Mouse (Mus musculus) brain, embryonic 14.5 days (tissue): ENCODE results near the gene Gm17349.
"Not testable (repeated sequence)": the region's sequence is repeated elsewhere in the genome, so short reads cannot be mapped to it uniquely, and the experiment has no call there.

ENCODE experiments used
- CTCF ChIP-seq: fragments of 200-500 bp; IDR thresholded peaks from 2 replicates; pipeline ENCODE4 v1.5.1; 2012; ENCODE audit warnings: inconsistent platforms, mild to moderate bottlenecking, moderate library complexity, borderline replicate concordance; ENCODE audit not compliant: insufficient read depth, insufficient read length; ENCODE audit errors: extremely low read depth
- POLR2A ChIP-seq: fragments of 200-500 bp; IDR thresholded peaks from 2 replicates; pipeline ENCODE4 v1.6.1; 2012; ENCODE audit warnings: mild to moderate bottlenecking, inconsistent platforms, borderline replicate concordance; ENCODE audit not compliant: poor library complexity, insufficient read depth, insufficient read length, severe bottlenecking; ENCODE audit errors: extremely low read depth

DNA sequence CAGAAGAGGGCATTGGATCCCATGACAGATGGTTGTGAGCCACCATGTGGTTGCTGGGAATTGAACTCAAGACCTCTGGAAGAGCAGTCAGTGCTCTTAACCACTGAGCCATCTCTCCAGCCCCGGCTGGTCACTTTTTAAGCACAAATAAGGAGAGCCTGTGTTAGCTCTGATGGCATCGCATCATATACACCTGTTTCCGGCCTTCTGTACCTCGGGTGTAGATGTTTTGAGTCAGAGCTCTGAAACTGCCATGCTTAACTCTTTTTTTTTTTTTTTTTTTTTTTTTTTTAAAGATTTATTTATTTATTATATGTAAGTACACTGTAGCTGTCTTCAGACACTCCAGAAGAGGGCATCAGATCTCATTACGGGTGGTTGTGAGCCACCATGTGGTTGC, 21.7 kb upstream of the Gm17349 start:
- TF ChIP-seq CTCF, POLR2A: not testable (repeated sequence)
